Mouse (Mus musculus) embryonic fibroblast, embryonic 13.5 days (primary cell): ENCODE measurements at regions not wholly inside any gene's neighbourhood (a gene's known extent, or its start where the extent isn't known, plus 50 kb on each side); places are given as distances from the start of the nearest gene placed in this dataset.

Source experiments
- CTCF ChIP-seq: IDR thresholded peaks from 2 replicates; pipeline ENCODE4 v1.5.1; 2011; ENCODE audit warnings: mild to moderate bottlenecking, control low read depth, low read length, moderate library complexity, borderline replicate concordance; ENCODE audit not compliant: insufficient read depth
- POLR2A ChIP-seq: IDR thresholded peaks from 2 replicates; pipeline ENCODE4 v1.6.1; 2011; ENCODE audit warnings: low read depth, mild to moderate bottlenecking, control low read depth, low read length, moderate library complexity

GRCm38 (mm10) chr6:51170414-51170813 lies 262.1 kb upstream of the Nfe2l3 start:
- TF ChIP-seq CTCF (peak; percentile 32; the same call in 1 of the 2 replicates), POLR2A (no peak)
